Mouse (Mus musculus) layer of hippocampus, adult 18-20 months (tissue): ENCODE data around the gene Foxred2. TPM values are rescaled to one million over a fixed set of nuclear protein-coding genes. Genes with fewer than 3 reads are reported as not detected.
A peak's percentile ranks its signal among the peaks of the same experiment; 100 is the strongest.

Experiments used
- DNase-seq, 2 experiments: peaks; one replicate each; pipeline ENCODE4 v3.0.0; 2022; ENCODE audit warnings: low spot score in 2 of 2
- total RNA-seq, 2 experiments: library from RNA; stranded (reverse); gene quantifications; 2 replicates each; pipeline ENCODE4 v1.2.3; 2021

Foxred2 gene
- total RNA-seq, 2 experiments from 2014 or later = 9.6 to 9.8 TPM

GRCm38 (mm10) chr15:77919441-77919840 is 37.1 kb downstream of the Foxred2 start:
- DNase-seq = no peak

- peak; percentile 86 to 97 for DNase-seq
These were observed 39.5 kb downstream of the Foxred2 start for GRCm38 (mm10) chr15:77916851-77917544.

GRCm38 (mm10) chr15:77915287-77915686 is 41.2 kb downstream of the Foxred2 start:
- no peak for DNase-seq

GRCm38 (mm10) chr15:77914507-77914906 is 42.0 kb downstream of the Foxred2 start:
- DNase-seq = no peak

- DNase-seq = no peak
These were observed 43.5 kb downstream of the Foxred2 start for GRCm38 (mm10) chr15:77913054-77913453.

- no peak for DNase-seq
These were observed 43.9 kb downstream of the Foxred2 start for GRCm38 (mm10) chr15:77912585-77912984.

GRCm38 (mm10) chr15:77912048-77912447 is 44.5 kb downstream of the Foxred2 start:
- no peak for DNase-seq

GRCm38 (mm10) chr15:77911065-77911464 is 45.5 kb downstream of the Foxred2 start:
- DNase-seq = no peak

GRCm38 (mm10) chr15:77907646-77908518 is 48.6 kb downstream of the Foxred2 start:
- DNase-seq = no peak

- no peak for DNase-seq
These were observed 50.0 kb downstream of the Foxred2 start for GRCm38 (mm10) chr15:77906545-77906944.

- no peak for DNase-seq
These were observed 50.4 kb downstream of the Foxred2 start for GRCm38 (mm10) chr15:77906081-77906480.

GRCm38 (mm10) chr15:77905275-77905970 is 51.1 kb downstream of the Foxred2 start:
- DNase-seq = peak in 1 of 2 experiments; percentile 23

- DNase-seq = no peak
These were observed 52.1 kb downstream of the Foxred2 start for GRCm38 (mm10) chr15:77904363-77904892.

- peak in 1 of 2 experiments; percentile 15 for DNase-seq
These were observed 53.3 kb downstream of the Foxred2 start for GRCm38 (mm10) chr15:77903176-77903575.

- no peak for DNase-seq
These were observed 61.6 kb downstream of the Foxred2 start for GRCm38 (mm10) chr15:77894926-77895325.

GRCm38 (mm10) chr15:77893292-77893691 is 63.2 kb downstream of the Foxred2 start:
- no peak for DNase-seq

GRCm38 (mm10) chr15:77892420-77892819 is 64.1 kb downstream of the Foxred2 start:
- no peak for DNase-seq

- DNase-seq = no peak
These were observed 64.8 kb downstream of the Foxred2 start for GRCm38 (mm10) chr15:77891766-77892165.
